Mouse (Mus musculus) hindbrain, embryonic 16.5 days (tissue): ENCODE results near the gene Gan. TPM values are rescaled to one million over a fixed set of nuclear protein-coding genes. Genes with fewer than 3 reads are reported as not detected.

Experiments used
- ATAC-seq: fragments of 200-750 bp; cut with Nextera tagmentation; 2 replicates; pipeline ENCODE4 v1.8.0; 2017; ENCODE audit warnings: moderate TSS enrichment, moderate library complexity
- H3K27ac ChIP-seq: fragments of 300-500 bp; sonication (generic); 2 replicates; pipeline ENCODE4 v1.5.1; 2014; ENCODE audit warnings: low read depth, mild to moderate bottlenecking, control low read depth, low read length, moderate library complexity
- H3K27me3 ChIP-seq: fragments of 300-500 bp; sonication (generic); replicated peaks from 2 replicates; pipeline ENCODE4 v1.6.1; 2014; ENCODE audit warnings: low read length; ENCODE audit not compliant: control insufficient read depth, insufficient read depth
- H3K36me3 ChIP-seq: fragments of 300-500 bp; sonication (generic); 2 replicates; pipeline ENCODE4 v1.6.1; 2014; ENCODE audit warnings: mild to moderate bottlenecking, low read length, moderate library complexity, mixed read lengths; ENCODE audit not compliant: control insufficient read depth, insufficient read depth
- H3K4me1 ChIP-seq: fragments of 300-500 bp; sonication (generic); 2 replicates; pipeline ENCODE4 v1.6.1; 2014; ENCODE audit warnings: low read depth, low read length; ENCODE audit not compliant: control insufficient read depth, insufficient read depth
- H3K4me2 ChIP-seq: fragments of 300-500 bp; sonication (generic); 2 replicates; pipeline ENCODE4 v1.6.1; 2014; ENCODE audit warnings: mild to moderate bottlenecking, low read length, control low read depth, moderate library complexity
- H3K4me3 ChIP-seq: fragments of 300-500 bp; sonication (generic); 2 replicates; pipeline ENCODE4 v1.5.1; 2014; ENCODE audit warnings: mild to moderate bottlenecking, low read length, control low read depth, moderate library complexity
- H3K9ac ChIP-seq: fragments of 300-500 bp; sonication (generic); 2 replicates; pipeline ENCODE4 v1.6.1; 2014; ENCODE audit warnings: low read depth, mild to moderate bottlenecking, control low read depth, low read length, moderate library complexity
- H3K9me3 ChIP-seq: fragments of 300-500 bp; sonication (generic); 2 replicates; pipeline ENCODE4 v1.6.1; 2014; ENCODE audit warnings: mild to moderate bottlenecking, low read length, moderate library complexity; ENCODE audit not compliant: control insufficient read depth
- WGBS: fragments of 180-500 bp; shearing (Covaris S2); extraction: QIAGEN DNeasy Blood & Tissue Kit; methylation state at CpG from one replicate; pipeline ENCODE4 v1.1.7; 2014; 5-methylcytosine and 5-hydroxymethylcytosine counted together
- polyA plus RNA-seq: library from polyadenylated mRNA; unstranded; fragments of >200 nt; fragmentation: Nextera tagmentation; extraction: Ambion mirVana; gene quantifications from 2 replicates; pipeline ENCODE4 v1.2.1, GENCODE M21; 2015

The Gan gene
- polyA plus RNA-seq, 1 experiment from 2014 or later = 2.8 TPM

DNA sequence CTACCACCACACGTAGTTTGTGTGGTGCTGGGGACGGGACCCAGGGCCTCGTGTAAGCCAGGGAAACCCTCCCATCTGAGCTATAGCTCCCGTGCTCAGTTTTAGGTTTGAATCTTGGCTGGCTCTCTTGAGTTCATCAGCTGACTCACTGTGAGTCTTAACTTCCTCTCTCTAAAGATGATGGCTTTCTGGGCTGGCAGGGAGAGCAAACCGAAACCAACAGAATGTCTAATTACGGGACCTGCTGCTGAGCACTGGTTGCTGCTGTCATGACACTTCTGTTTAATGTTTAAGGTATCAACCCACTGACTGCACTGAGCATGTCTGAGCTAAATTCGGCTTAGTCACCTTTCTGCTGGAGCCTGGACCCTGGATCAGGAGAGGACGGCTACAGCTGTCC lies 94.7 kb downstream of the Gan start:
- Histone ChIP-seq H3K4me3 (no peak overlapping the region), H3K9me3 (no peaks in the 10 kb centered on the region), H3K4me2 (no peak overlapping the region), H3K9ac (no peak overlapping the region), H3K27ac (no peak overlapping the region), H3K36me3 (no peaks in the 10 kb centered on the region), H3K27me3 (no peaks in the 10 kb centered on the region), H3K4me1 (no peaks in the 10 kb centered on the region)
- WGBS = 94% methylated on average over 8 of the region's 8 CpGs
- no peak for ATAC-seq

DNA sequence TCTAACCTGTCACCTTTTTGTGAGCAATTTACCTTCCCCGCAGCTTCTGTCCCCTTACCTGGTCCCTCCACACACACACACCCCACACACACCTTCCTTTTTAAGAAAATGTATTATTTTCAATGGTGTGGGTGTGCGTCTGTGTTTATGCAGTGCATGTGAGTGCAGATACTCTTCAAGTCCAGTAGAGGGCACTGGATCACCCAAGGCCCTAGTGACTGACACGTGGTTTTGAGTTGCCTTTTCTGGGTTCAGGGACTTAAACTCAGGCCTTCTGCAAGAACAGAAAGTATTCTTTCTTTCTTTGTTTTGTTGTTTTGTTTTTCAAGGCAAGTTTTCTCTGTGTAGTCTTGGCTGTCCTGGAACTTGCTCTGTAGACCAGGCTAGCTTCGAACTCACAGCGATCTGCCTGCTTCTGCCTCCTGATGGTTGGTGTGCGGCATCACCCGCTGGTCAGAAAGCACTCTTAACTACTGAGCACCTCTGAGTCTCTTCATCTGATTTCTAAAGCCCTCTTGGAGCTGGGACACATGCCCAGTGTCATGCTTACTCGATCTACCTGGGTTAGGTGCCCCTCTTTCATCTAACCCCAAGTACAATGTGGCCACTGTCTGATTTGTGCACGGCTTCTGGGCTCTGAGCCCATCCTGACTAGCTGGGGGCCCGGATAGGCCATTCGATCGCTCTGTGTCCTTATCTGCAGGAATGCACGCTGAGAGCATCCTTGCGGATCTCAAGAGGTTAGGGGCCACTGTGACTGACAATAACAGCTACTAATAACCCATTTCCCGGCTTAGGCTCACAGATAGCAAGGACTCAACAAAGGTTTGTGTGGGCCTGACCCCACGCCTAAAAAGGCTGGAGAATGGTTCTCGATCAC lies 95.7 kb downstream of the Gan start:
- H3K27ac ChIP-seq = no peak overlapping the region
- no peak overlapping the region for H3K4me2 ChIP-seq
- H3K9ac ChIP-seq = no peak overlapping the region
- ATAC-seq = no peak
- H3K9me3 ChIP-seq = no peaks in the 10 kb centered on the region
- no peaks in the 10 kb centered on the region for H3K27me3 ChIP-seq
- no peak overlapping the region for H3K4me3 ChIP-seq
- no peaks in the 10 kb centered on the region for H3K36me3 ChIP-seq
- no peaks in the 10 kb centered on the region for H3K4me1 ChIP-seq
- 88% methylated on average over 17 of the region's 17 CpGs for WGBS

DNA sequence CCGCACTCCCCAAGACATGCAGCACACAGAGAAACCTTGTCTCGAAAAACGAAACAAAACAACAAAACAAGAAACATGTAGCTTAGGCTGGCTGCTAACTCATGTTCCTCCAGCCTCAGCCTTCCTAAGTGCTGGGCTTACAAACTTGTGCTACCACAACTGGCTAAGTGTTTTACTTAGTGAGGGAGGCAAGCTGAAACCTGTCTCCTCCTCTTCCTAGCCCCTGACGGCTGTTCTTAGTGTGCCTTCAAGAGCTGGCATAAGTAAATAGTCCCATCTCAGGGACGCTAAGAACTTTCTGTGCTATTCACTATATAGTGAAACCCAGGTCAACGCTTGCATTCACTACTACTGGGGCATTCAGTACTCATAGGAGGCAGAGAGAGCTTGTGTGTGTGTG lies 96.6 kb downstream of the Gan start:
- Histone ChIP-seq H3K4me3 (no peak overlapping the region), H3K4me2 (no peak overlapping the region), H3K4me1 (peaks cover 2% of the 10 kb centered on the region), H3K27me3 (no peaks in the 10 kb centered on the region), H3K9me3 (no peaks in the 10 kb centered on the region), H3K27ac (no peak overlapping the region), H3K9ac (no peak overlapping the region), H3K36me3 (no peaks in the 10 kb centered on the region)
- 82% methylated on average over 6 of the region's 6 CpGs for WGBS
- no peak for ATAC-seq

DNA sequence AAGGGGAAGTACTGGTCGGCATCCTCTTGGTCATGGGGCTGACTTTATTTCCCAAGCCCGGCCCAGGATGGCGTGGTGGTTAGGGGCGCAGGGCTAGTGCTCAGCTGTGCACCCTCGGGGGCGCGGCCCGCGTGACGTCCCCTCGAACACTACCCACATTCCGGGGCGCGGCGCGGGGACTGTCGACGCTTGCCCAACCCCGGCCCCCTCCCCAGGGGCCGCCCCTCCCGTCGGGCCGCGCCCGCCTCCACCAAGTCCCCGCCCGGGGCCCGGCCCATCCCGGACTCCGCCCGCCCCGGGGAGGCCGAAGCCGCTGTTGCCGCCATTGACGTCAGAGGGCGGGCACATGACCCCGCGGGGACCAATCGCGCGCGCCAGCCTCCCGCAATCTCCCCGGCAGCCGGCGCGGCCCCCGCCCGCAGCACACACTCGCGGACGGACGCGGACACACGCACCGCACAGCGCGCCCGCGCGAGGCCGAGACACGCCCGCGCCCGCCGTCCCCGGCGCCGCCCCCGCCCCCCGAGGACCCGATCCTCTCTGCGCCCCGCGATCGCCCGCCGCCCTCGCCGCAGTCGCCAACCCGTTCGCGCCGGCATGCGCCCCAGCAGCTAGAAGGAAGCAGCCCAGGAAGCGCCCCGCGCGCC lies 98.5 kb downstream of the Gan start:
- H3K4me2 ChIP-seq = peak overlapping the region; percentile 89
- peaks cover 14% of the 10 kb centered on the region for H3K4me1 ChIP-seq
- peak overlapping the region; percentile 64 for H3K4me3 ChIP-seq
- H3K27ac ChIP-seq = peak overlapping the region; percentile 94
- H3K27me3 ChIP-seq = no peaks in the 10 kb centered on the region
- no peaks in the 10 kb centered on the region for H3K36me3 ChIP-seq
- H3K9me3 ChIP-seq = no peaks in the 10 kb centered on the region
- peak overlapping the region; percentile 98 for H3K9ac ChIP-seq
- ATAC-seq = peak; percentile 86
- WGBS = under 1% methylated on average over 31 of the region's 92 CpGs

DNA sequence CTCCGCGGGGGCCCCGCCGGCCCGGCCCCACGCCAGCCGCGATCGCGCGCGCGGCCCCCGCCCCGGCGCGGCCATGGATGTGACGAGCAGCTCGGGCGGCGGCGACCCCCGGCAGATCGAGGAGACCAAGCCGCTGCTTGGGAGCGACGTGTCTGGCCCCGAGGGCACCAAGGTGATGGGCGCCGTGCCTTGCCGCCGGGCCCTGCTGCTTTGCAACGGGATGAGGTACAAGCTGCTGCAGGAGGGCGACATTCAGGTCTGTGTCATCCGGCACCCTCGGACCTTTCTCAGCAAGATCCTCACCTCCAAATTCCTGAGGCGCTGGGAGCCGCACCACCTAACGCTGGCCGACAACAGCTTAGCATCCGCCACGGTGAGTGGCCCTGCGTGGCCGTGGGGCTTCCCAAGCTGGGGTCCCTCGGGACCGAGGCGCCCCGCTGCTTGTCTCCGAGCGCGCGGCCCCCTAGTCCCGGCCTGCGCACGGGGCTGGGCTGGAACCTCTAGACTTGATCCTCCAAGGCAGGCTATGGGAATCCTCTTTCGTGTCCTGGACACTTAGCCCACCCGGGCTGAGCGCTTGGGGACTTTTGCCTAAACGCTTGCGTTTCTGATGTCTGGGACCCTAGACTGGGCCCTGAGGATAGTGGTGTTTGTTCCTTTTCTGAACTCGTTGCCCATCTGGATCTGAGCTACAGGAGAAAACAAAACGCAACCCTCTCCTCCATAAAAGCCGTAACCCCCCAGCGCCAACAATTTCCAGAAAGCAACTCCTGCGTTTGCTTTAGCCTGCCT lies 99.3 kb downstream of the Gan start, which contains the start of gene Cmip:
TSS of gene Cmip (plus strand) at position 36 of the 792 bp plus-strand sequence.
- WGBS = under 1% methylated on average over 53 of the region's 65 CpGs
- H3K27me3 ChIP-seq = no peaks in the 10 kb centered on the region
- H3K36me3 ChIP-seq = no peaks in the 10 kb centered on the region
- peak; percentile 38 for ATAC-seq
- peak within 1 kb of the TSS; percentile 89 for H3K4me2 ChIP-seq
- H3K4me1 ChIP-seq = peaks cover 22% of the 10 kb centered on the region
- no peaks in the 10 kb centered on the region for H3K9me3 ChIP-seq
- peak within 1 kb of the TSS; percentile 94 for H3K27ac ChIP-seq
- peak within 1 kb of the TSS; percentile 98 for H3K9ac ChIP-seq
- peak within 1 kb of the TSS; percentile 64 for H3K4me3 ChIP-seq

DNA sequence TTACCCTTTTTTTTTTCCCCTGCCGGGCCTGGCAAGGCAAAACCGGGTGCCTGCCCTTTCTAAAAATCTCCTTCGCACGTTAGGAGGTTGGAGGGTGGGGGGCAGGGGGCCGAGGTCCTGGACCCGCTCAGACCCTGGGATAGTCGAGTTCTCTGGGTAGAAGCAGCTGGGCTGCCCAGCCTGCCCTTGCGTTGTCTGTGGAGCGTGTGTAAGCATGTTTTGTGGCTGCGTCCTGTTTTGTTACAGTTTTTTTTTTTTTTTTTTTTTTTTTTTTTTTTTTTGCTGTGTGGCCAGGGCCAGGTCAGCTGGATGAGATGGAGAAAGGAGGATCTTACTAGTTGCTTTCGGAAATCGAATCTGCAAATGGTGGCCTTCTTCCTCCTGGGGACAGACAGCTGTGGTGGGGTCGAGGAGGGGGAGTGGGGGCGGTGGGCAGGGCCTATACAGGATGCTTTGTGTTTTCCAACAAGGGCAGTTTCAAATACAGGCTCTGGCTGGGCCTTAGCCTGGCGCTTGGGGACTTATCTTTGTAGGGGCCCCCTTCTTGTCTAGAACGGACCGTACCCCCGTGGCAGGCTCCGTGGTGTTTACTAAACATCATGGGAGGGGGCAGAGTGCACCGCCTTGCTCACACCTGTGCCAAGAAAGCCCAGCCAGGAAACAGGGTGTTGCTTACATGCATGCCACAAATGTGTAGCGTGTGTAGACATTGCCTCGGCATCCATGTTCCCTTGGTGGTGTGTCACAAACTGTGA lies 100.1 kb downstream of the Gan start:
- 3% methylated on average over 22 of the region's 22 CpGs for WGBS
- H3K9me3 ChIP-seq = no peaks in the 10 kb centered on the region
- H3K4me1 ChIP-seq = peaks cover 26% of the 10 kb centered on the region
- no peaks in the 10 kb centered on the region for H3K36me3 ChIP-seq
- peak overlapping the region; percentile 64 for H3K4me3 ChIP-seq
- H3K27me3 ChIP-seq = no peaks in the 10 kb centered on the region
- ATAC-seq = no peak
- H3K27ac ChIP-seq = peak overlapping the region; percentile 94
- peak overlapping the region; percentile 89 for H3K4me2 ChIP-seq
- peak overlapping the region; percentile 98 for H3K9ac ChIP-seq

DNA sequence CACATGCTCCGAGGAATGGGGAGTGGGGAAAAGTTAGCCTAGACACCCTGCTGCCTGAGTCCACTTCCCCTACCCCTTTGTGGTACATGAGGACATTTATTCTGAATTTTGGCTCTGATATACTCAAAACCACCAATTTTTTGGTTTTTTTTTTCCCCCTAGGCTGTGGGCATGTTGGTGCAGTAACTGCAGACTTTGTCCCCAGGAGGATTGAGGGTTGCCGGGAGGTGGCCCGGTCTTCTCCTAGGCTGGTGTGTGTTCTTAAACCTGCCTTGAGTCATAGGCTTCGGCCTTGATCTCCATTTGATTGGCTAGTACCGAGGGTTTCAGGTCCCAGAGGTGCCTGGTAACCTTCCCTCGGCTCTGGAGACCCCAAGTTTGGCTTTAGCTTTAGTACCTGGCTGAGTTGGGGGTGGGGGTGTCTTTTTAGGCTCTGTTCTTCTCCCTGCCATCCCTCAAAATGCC lies 100.7 kb downstream of the Gan start:
- peaks cover 31% of the 10 kb centered on the region for H3K4me1 ChIP-seq
- H3K36me3 ChIP-seq = no peaks in the 10 kb centered on the region
- no peak for ATAC-seq
- H3K27me3 ChIP-seq = no peaks in the 10 kb centered on the region
- H3K9ac ChIP-seq = peak overlapping the region; percentile 98
- H3K27ac ChIP-seq = peak overlapping the region; percentile 94
- no peaks in the 10 kb centered on the region for H3K9me3 ChIP-seq
- peak overlapping the region; percentile 64 for H3K4me3 ChIP-seq
- peak overlapping the region; percentile 89 for H3K4me2 ChIP-seq
- WGBS = 24% methylated on average over 6 of the region's 6 CpGs

DNA sequence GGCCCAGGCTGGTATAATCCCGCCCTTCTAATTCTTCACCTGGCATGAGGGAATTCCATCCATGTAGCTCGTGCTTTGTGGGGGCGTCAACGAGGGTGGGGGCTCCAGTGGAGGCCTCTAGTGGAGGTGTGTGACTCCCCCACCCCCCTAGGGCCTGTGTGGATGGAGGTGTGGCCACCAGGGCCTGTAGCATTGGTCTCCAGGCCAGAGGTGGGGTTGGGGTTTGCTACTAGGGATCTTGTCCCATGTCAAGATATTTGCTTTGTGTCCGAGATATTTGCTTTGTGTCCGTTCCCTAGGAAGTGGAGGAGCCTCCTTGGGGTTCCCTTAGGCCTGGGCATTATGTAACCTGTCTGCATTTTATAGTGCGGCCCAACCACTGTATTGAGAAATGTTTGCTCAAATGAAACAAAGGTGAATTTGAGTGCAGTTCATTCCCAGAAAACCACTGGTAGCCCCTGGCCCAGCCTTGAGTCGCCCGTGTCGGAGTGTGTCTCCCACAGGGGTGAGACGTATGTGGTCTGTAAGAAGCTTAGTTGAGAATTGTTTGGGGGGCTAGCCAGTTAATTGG lies 101.6 kb downstream of the Gan start:
- peaks cover 32% of the 10 kb centered on the region for H3K4me1 ChIP-seq
- no peaks in the 10 kb centered on the region for H3K27me3 ChIP-seq
- no peaks in the 10 kb centered on the region for H3K9me3 ChIP-seq
- no peak for ATAC-seq
- 35% methylated on average over 11 of the region's 11 CpGs for WGBS
- H3K9ac ChIP-seq = peak overlapping the region; percentile 98
- peak overlapping the region; percentile 89 for H3K4me2 ChIP-seq
- H3K27ac ChIP-seq = peak overlapping the region; percentile 94
- H3K36me3 ChIP-seq = no peaks in the 10 kb centered on the region
- peak overlapping the region; percentile 64 for H3K4me3 ChIP-seq
